Mouse (Mus musculus): ENCODE data around the gene Cel.

- TF ChIP-seq CTCF (IDR thresholded peaks at IDR 0.05; ENCODE audit: borderline replicate concordance, insufficient read depth, low read depth, low read length) (no peak), POLR2A (IDR thresholded peaks at IDR 0.05; ENCODE audit: borderline replicate concordance, insufficient read depth, low read length) (0 out of 2 replicates have a peak, but pooled peaks have one; percentile 10)
Observed at GRCm38 (mm10) chr2:28534436-28535262, 28.6 kb downstream of the Cel start.
